Mouse (Mus musculus) forebrain, embryonic 11.5 days (tissue): Measurements from ENCODE around the gene Ndufb10. TPM values are rescaled to one million over a fixed set of nuclear protein-coding genes. Genes with fewer than 3 reads are reported as not detected.
A peak's percentile ranks its signal among the peaks of the same experiment; 100 is the strongest.
"Not testable (repeated sequence)": the region's sequence is repeated elsewhere in the genome, so short reads cannot be mapped to it uniquely, and the experiment has no call there.

ENCODE experiments used
- ATAC-seq: fragments of 200-750 bp; cut with Nextera tagmentation; replicated peaks from 2 replicates; pipeline ENCODE4 v1.8.0; 2017; ENCODE audit warnings: moderate TSS enrichment; ENCODE audit not compliant: low FRiP score
- DNase-seq: peaks from one replicate; pipeline ENCODE4 v3.0.0-alpha.2; 2017; ENCODE audit warnings: low spot score
- H3K27ac ChIP-seq: fragments of 300-500 bp; sonication (generic); 2 replicates; pipeline ENCODE4 v1.5.1; 2014; ENCODE audit warnings: low read depth, low read length
- H3K27me3 ChIP-seq: fragments of 300-500 bp; sonication (generic); 2 replicates; pipeline ENCODE4 v1.6.1; 2014; ENCODE audit warnings: mild to moderate bottlenecking, low read length, mixed read lengths; ENCODE audit not compliant: control insufficient read depth, insufficient read depth
- H3K36me3 ChIP-seq: fragments of 300-500 bp; sonication (generic); 2 replicates; pipeline ENCODE4 v1.6.1; 2014; ENCODE audit warnings: mild to moderate bottlenecking, low read length, moderate library complexity, mixed read lengths; ENCODE audit not compliant: control insufficient read depth, insufficient read depth
- H3K4me1 ChIP-seq: fragments of 300-500 bp; sonication (generic); replicated peaks from 2 replicates; pipeline ENCODE4 v1.6.1; 2014; ENCODE audit warnings: low read length, mixed read lengths; ENCODE audit not compliant: control insufficient read depth, insufficient read depth
- H3K4me2 ChIP-seq: fragments of 300-500 bp; sonication (generic); 2 replicates; pipeline ENCODE4 v1.6.1; 2014; ENCODE audit warnings: low read depth, mild to moderate bottlenecking, low read length, moderate library complexity, mixed read lengths; ENCODE audit not compliant: severe bottlenecking
- H3K4me3 ChIP-seq: fragments of 300-500 bp; sonication (generic); 2 replicates; pipeline ENCODE4 v1.5.1; 2014; ENCODE audit warnings: low read depth, low read length
- H3K9ac ChIP-seq: fragments of 300-500 bp; sonication (generic); 2 replicates; pipeline ENCODE4 v1.6.1; 2014; ENCODE audit warnings: low read length
- H3K9me3 ChIP-seq: fragments of 300-500 bp; sonication (generic); 2 replicates; pipeline ENCODE4 v1.6.1; 2016; ENCODE audit warnings: low read length, mixed read lengths; ENCODE audit not compliant: control insufficient read depth
- WGBS: fragments of 180-500 bp; shearing (Covaris S2); extraction: QIAGEN DNeasy Blood & Tissue Kit; methylation state at CpG from one replicate; pipeline ENCODE4 v1.1.7; 2014; 5-methylcytosine and 5-hydroxymethylcytosine counted together
- polyA plus RNA-seq: library from polyadenylated mRNA; unstranded; fragments of >200 nt; fragmentation: Nextera tagmentation; extraction: Ambion mirVana; gene quantifications from 2 replicates; pipeline ENCODE4 v1.2.1, GENCODE M21; 2014

The Ndufb10 gene
- polyA plus RNA-seq, 1 experiment from 2014 or later: 189 TPM

- DNase-seq (no peak), ATAC-seq (no peak)
- H3K27ac ChIP-seq: no peak overlapping the region
- 79% methylated on average over 17 of the region's 17 CpGs for WGBS
- no peak overlapping the region for H3K9ac ChIP-seq
- H3K4me3 ChIP-seq: no peak overlapping the region
- no peaks in the 10 kb centered on the region for H3K27me3 ChIP-seq
- H3K4me2 ChIP-seq: no peak overlapping the region
- H3K9me3 ChIP-seq: no peaks in the 10 kb centered on the region
- H3K36me3 ChIP-seq: no peaks in the 10 kb centered on the region
- H3K4me1 ChIP-seq: peaks cover 4% of the 10 kb centered on the region
Measured at GRCm38 (mm10) chr17:24728184-24728583, 3.9 kb upstream of the Ndufb10 start.

GRCm38 (mm10) chr17:24727618-24728017 lies 3.3 kb upstream of the Ndufb10 start, which contains the start of gene Rpl3l:
Gene Rpl3l, plus strand, starts transcription at chr17:24727820.
- Histone ChIP-seq H3K4me3 (no peak within 1 kb of the TSS), H3K9me3 (no peaks in the 10 kb centered on the region), H3K4me2 (no peak within 1 kb of the TSS), H3K36me3 (no peaks in the 10 kb centered on the region), H3K9ac (no peak within 1 kb of the TSS), H3K27me3 (no peaks in the 10 kb centered on the region), H3K4me1 (peaks cover 6% of the 10 kb centered on the region), H3K27ac (no peak within 1 kb of the TSS)
- DNase-seq: no peak
- WGBS: 88% methylated on average over 2 of the region's 2 CpGs
- ATAC-seq: no peak

- Histone ChIP-seq H3K27me3 (no peaks in the 10 kb centered on the region), H3K9ac (no peak overlapping the region), H3K4me2 (no peak overlapping the region), H3K4me3 (no peak overlapping the region), H3K4me1 (peaks cover 13% of the 10 kb centered on the region), H3K36me3 (peaks cover 3% of the 10 kb centered on the region), H3K27ac (no peak overlapping the region), H3K9me3 (no peaks in the 10 kb centered on the region)
- 80% methylated on average over 3 of the region's 3 CpGs for WGBS
- DNase-seq: no peak
- ATAC-seq: no peak
Measured at GRCm38 (mm10) chr17:24725637-24726390, 1.5 kb upstream of the Ndufb10 start.

- peak overlapping the region; percentile 84 for H3K4me3 ChIP-seq
- peaks cover 13% of the 10 kb centered on the region for H3K4me1 ChIP-seq
- H3K4me2 ChIP-seq: peak overlapping the region; percentile 86
- peak overlapping the region; percentile 86 for H3K9ac ChIP-seq
- WGBS: 0% methylated on average over 15 of the region's 15 CpGs
- peaks cover 3% of the 10 kb centered on the region for H3K36me3 ChIP-seq
- no peaks in the 10 kb centered on the region for H3K9me3 ChIP-seq
- H3K27ac ChIP-seq: 0 out of 2 replicates have a peak overlapping the region, but pooled peaks have one; percentile 31
- H3K27me3 ChIP-seq: no peaks in the 10 kb centered on the region
- ATAC-seq: no peak
- DNase-seq: no peak
Measured at GRCm38 (mm10) chr17:24723881-24724180, 447 bp downstream of the Ndufb10 start.

GRCm38 (mm10) chr17:24723122-24723880 lies 977 bp downstream of the Ndufb10 start:
- H3K36me3 ChIP-seq: peaks cover 3% of the 10 kb centered on the region

GRCm38 (mm10) chr17:24722220-24722924 lies 1.9 kb downstream of the Ndufb10 start:
- H3K36me3 ChIP-seq: peaks cover 3% of the 10 kb centered on the region
- ATAC-seq (no peak), DNase-seq (peak; percentile 55)
- H3K4me1 ChIP-seq: peaks cover 13% of the 10 kb centered on the region
- H3K9me3 ChIP-seq: no peaks in the 10 kb centered on the region
- no peaks in the 10 kb centered on the region for H3K27me3 ChIP-seq
- 0 out of 2 replicates have a peak overlapping the region, but pooled peaks have one; percentile 61 for H3K4me3 ChIP-seq
- H3K9ac ChIP-seq: peak overlapping the region; percentile 1; the same call in 1 of the 2 replicates
- no peak overlapping the region for H3K27ac ChIP-seq
- peak overlapping the region; percentile 18; the same call in 1 of the 2 replicates for H3K4me2 ChIP-seq
- 41% methylated on average over 13 of the region's 13 CpGs for WGBS

More at GRCm38 (mm10) chr17:24723122-24723880, 977 bp downstream of the Ndufb10 start:
- H3K27me3 ChIP-seq: no peaks in the 10 kb centered on the region
- ATAC-seq (no peak), DNase-seq (no peak)
- H3K4me1 ChIP-seq: peaks cover 13% of the 10 kb centered on the region
- WGBS: 2% methylated on average over 12 of the region's 12 CpGs
- peak overlapping the region; percentile 46; the same call in 1 of the 2 replicates for H3K27ac ChIP-seq
- peak overlapping the region; percentile 84 for H3K4me3 ChIP-seq
- H3K9me3 ChIP-seq: no peaks in the 10 kb centered on the region
- H3K4me2 ChIP-seq: peak overlapping the region; percentile 86
- H3K9ac ChIP-seq: peak overlapping the region; percentile 86

GRCm38 (mm10) chr17:24721383-24721955 lies 2.8 kb downstream of the Ndufb10 start:
- H3K27ac ChIP-seq, ATAC-seq, H3K27me3 ChIP-seq, DNase-seq, H3K9me3 ChIP-seq, H3K36me3 ChIP-seq: not testable (repeated sequence)
- Histone ChIP-seq H3K4me3 (peak overlapping the region; percentile 61), H3K4me1 (peaks cover 13% of the 10 kb centered on the region), H3K9ac (peak overlapping the region; percentile 48), H3K4me2 (peak overlapping the region; percentile 50)
- 69% methylated on average over 7 of the region's 7 CpGs for WGBS

- H3K27me3 ChIP-seq, H3K9me3 ChIP-seq, H3K27ac ChIP-seq, ATAC-seq, DNase-seq, H3K36me3 ChIP-seq: not testable (repeated sequence)
- Histone ChIP-seq H3K9ac (peak overlapping the region; percentile 82), H3K4me1 (peaks cover 13% of the 10 kb centered on the region), H3K4me2 (peak overlapping the region; percentile 90), H3K4me3 (peak overlapping the region; percentile 61)
- 1% methylated on average over 11 of the region's 11 CpGs for WGBS
Measured at GRCm38 (mm10) chr17:24720616-24721015, 3.7 kb downstream of the Ndufb10 start.
